Mouse (Mus musculus) stomach, embryonic 14.5 days (tissue): ENCODE measurements at regions not wholly inside any gene's neighbourhood (a gene's known extent, or its start where the extent isn't known, plus 50 kb on each side); places are given as distances from the start of the nearest gene placed in this dataset.

Source experiments
- ATAC-seq: fragments of 200-750 bp; cut with Nextera tagmentation; 2 replicates; pipeline ENCODE4 v1.8.0; 2017; ENCODE audit warnings: low read depth, moderate TSS enrichment; ENCODE audit not compliant: insufficient number of reproducible peaks, insufficient read depth, low FRiP score
- H3K27ac ChIP-seq: fragments of 300-500 bp; sonication (generic); 2 replicates; pipeline ENCODE4 v1.5.1; 2014; ENCODE audit warnings: mild to moderate bottlenecking, low read length, moderate library complexity, mixed read lengths
- H3K27me3 ChIP-seq: fragments of 300-500 bp; sonication (generic); 2 replicates; pipeline ENCODE4 v1.6.1; 2014; ENCODE audit warnings: low read length, control low read depth, mixed read lengths; ENCODE audit not compliant: control insufficient read depth, insufficient read depth
- H3K36me3 ChIP-seq: fragments of 300-500 bp; sonication (generic); 2 replicates; pipeline ENCODE4 v1.6.1; 2014; ENCODE audit warnings: mild to moderate bottlenecking, control low read depth, low read length, moderate library complexity, mixed read lengths; ENCODE audit not compliant: control insufficient read depth, insufficient read depth
- H3K4me1 ChIP-seq: fragments of 300-500 bp; sonication (generic); 2 replicates; pipeline ENCODE4 v1.6.1; 2014; ENCODE audit warnings: low read length, control low read depth, mixed read lengths; ENCODE audit not compliant: control insufficient read depth, insufficient read depth
- H3K4me2 ChIP-seq: fragments of 300-500 bp; sonication (generic); replicated peaks from 2 replicates; pipeline ENCODE4 v1.6.1; 2014; ENCODE audit warnings: low read depth, low read length, control low read depth
- H3K4me3 ChIP-seq: fragments of 300-500 bp; sonication (generic); 2 replicates; pipeline ENCODE4 v1.5.1; 2014; ENCODE audit warnings: low read depth, low read length, control low read depth
- H3K9ac ChIP-seq: fragments of 300-500 bp; sonication (generic); replicated peaks from 2 replicates; pipeline ENCODE4 v1.6.1; 2014; ENCODE audit warnings: low read depth, mild to moderate bottlenecking, control low read depth, low read length, moderate library complexity, mixed read lengths
- H3K9me3 ChIP-seq: fragments of 300-500 bp; sonication (generic); 2 replicates; pipeline ENCODE4 v1.6.1; 2016; ENCODE audit warnings: low read depth, low read length, control low read depth; ENCODE audit not compliant: control insufficient read depth
- WGBS: fragments of 180-500 bp; shearing (Covaris S2); extraction: QIAGEN DNeasy Blood & Tissue Kit; methylation state at CpG from one replicate; pipeline ENCODE4 v1.1.7; 2014; 5-methylcytosine and 5-hydroxymethylcytosine counted together

DNA sequence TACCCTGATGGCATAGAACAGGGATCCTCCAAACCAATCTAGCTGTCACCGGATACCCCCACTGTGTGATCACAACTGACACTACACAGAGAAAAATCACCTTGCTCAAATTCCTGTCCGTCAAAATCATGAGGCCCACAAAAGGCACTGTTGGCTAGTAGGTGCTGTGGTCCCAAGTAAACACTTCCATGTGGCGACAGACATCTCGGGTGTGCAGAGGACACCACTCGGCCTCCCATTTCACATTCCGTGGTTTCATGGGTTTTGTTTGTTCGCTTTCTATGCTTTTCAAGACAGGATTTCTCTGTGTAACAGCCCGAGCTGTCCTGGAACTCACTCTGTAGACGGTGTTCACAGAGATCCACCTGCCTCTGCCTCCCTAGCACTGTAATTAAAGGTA is 162.2 kb downstream of the Tmx1 start:
- WGBS = 90% methylated on average over 9 of the region's 9 CpGs

DNA sequence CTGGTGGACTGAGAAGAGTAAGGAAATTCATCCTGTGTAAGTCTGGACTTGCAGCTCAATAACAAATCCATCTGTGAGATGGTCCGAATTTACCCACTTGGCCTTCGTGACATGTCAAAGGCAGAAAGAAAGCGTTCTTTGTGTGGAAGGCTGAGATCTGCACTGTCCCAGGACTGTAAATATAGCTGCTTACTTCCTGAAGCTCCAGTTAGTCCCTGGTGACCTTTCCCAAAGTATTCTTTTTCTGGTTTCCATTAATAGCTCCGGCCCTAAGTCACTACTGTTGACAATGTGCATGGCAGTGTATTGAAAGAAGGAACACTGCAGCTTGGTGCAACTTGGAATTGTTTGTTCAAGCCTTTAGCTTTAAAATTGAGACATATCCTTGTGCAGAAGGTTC is 163.2 kb downstream of the Tmx1 start:
- H3K27ac ChIP-seq = no peak overlapping the region

More for the DNA sequence above, 162.2 kb downstream of the Tmx1 start:
- Histone ChIP-seq H3K4me3 (no peak overlapping the region), H3K27ac (no peak overlapping the region), H3K9me3 (no peaks in the 10 kb centered on the region), H3K4me1 (no peaks in the 10 kb centered on the region), H3K9ac (no peak overlapping the region), H3K27me3 (no peaks in the 10 kb centered on the region), H3K4me2 (no peak overlapping the region), H3K36me3 (no peaks in the 10 kb centered on the region)
- no peak for ATAC-seq

GRCm38 (mm10) chr12:70616487-70616886 is 163.6 kb downstream of the Tmx1 start:
- Histone ChIP-seq H3K9me3 (no peaks in the 10 kb centered on the region), H3K36me3 (no peaks in the 10 kb centered on the region), H3K27me3 (no peaks in the 10 kb centered on the region), H3K9ac (no peak overlapping the region), H3K4me1 (no peaks in the 10 kb centered on the region), H3K4me2 (no peak overlapping the region), H3K4me3 (no peak overlapping the region), H3K27ac (no peak overlapping the region)
- 35% methylated on average over 4 of the region's 4 CpGs for WGBS
- ATAC-seq = no peak

More for the DNA sequence above, 163.2 kb downstream of the Tmx1 start:
- 64% methylated on average over 4 of the region's 4 CpGs for WGBS
- H3K27me3 ChIP-seq = no peaks in the 10 kb centered on the region
- H3K4me3 ChIP-seq = no peak overlapping the region
- no peaks in the 10 kb centered on the region for H3K36me3 ChIP-seq
- H3K4me1 ChIP-seq = no peaks in the 10 kb centered on the region
- no peaks in the 10 kb centered on the region for H3K9me3 ChIP-seq
- H3K4me2 ChIP-seq = no peak overlapping the region
- no peak for ATAC-seq
- no peak overlapping the region for H3K9ac ChIP-seq

DNA sequence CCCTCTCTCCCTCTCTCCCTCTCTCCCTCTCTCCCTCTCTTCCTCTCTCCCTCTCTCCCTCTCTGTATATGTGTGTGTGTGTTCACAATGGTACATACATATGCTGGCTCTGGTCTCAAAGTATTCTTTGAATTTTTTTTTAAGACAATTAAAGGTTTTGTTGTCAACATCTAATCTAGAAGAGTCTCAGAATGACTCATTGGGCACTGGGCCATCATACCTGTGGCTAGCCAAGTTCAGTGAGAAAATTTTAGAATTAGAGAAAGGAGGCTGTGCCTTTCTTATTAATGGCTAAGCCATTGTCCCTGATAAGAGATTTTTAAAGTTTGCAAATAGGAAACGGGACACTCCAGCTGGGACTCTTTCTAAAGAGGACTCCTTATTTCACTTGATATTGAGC is 164.1 kb downstream of the Tmx1 start:
- H3K4me3 ChIP-seq = no peak overlapping the region
- H3K9me3 ChIP-seq = no peaks in the 10 kb centered on the region
- no peak for ATAC-seq
- H3K27ac ChIP-seq = no peak overlapping the region
- no peaks in the 10 kb centered on the region for H3K36me3 ChIP-seq
- WGBS = 67% methylated on average over 1 of the region's 1 CpGs
- no peak overlapping the region for H3K4me2 ChIP-seq
- no peak overlapping the region for H3K9ac ChIP-seq
- no peaks in the 10 kb centered on the region for H3K27me3 ChIP-seq
- no peaks in the 10 kb centered on the region for H3K4me1 ChIP-seq

GRCm38 (mm10) chr12:70617979-70618378 is 165.1 kb downstream of the Tmx1 start:
- Histone ChIP-seq H3K4me1 (no peaks in the 10 kb centered on the region), H3K27ac (no peak overlapping the region), H3K36me3 (no peaks in the 10 kb centered on the region), H3K4me2 (no peak overlapping the region), H3K27me3 (no peaks in the 10 kb centered on the region), H3K9me3 (no peaks in the 10 kb centered on the region), H3K9ac (no peak overlapping the region), H3K4me3 (no peak overlapping the region)
- WGBS = 74% methylated on average over 3 of the region's 3 CpGs
- ATAC-seq = no peak

DNA sequence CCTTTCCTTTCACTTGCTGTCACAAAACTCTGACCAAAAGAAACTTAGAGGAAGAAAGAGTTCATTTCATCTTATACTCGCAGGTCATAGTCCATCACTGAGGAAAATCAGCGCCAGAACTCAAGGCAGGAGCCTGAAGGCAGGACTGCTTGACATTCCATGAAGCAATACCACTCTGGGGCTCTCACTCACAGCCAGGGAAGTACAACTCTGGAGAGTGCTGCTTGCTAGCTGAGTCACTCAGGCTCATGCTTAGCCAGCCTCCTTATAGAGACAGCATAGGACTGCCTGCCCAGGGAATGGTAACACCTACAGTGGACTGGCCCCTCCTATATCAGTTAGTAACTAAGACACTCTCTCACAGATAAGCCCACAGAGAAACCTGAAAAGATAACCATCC is 166.5 kb downstream of the Tmx1 start:
- H3K4me2 ChIP-seq = no peak overlapping the region
- H3K4me1 ChIP-seq = peaks cover 4% of the 10 kb centered on the region; the same call in 1 of the 2 replicates
- H3K9me3 ChIP-seq = no peaks in the 10 kb centered on the region
- H3K4me3 ChIP-seq = no peak overlapping the region
- ATAC-seq = no peak
- no peak overlapping the region for H3K9ac ChIP-seq
- 89% methylated on average over 2 of the region's 2 CpGs for WGBS
- H3K36me3 ChIP-seq = no peaks in the 10 kb centered on the region
- H3K27me3 ChIP-seq = no peaks in the 10 kb centered on the region
- no peak overlapping the region for H3K27ac ChIP-seq

- ATAC-seq = no peak
Measured at GRCm38 (mm10) chr12:70622019-70622418, 169.1 kb downstream of the Tmx1 start.

DNA sequence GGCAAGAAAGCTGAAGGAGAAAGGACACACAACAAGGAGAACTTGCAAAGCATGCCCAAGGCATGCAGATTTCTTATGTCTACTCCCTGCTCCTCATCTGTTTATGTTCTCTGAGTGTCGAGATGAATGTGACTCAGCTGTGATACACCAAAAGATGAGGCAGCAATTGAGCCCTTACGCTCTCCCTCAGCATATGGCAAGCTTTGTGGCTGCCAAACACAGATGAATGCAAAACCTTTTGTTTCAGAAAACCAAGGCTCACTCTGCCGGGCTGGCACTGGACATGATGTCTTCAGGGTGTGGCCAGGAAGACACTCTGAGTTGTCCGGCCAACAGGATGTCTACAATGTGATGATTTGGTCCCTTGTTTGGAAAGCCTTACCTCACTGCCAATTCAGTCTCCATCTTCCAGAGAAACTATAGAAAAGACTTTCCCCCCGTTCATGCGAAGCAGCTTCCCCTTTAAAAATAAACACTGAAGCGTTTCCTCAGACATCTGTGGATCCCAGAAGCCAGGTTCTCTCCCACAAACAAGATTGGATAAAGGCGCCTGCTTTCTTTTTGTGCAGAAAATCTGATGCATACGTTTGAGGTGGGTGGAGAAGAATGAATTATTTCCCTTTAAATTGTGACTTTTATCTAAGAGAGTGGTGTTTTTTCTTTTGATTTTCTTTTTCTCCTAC is 171.5 kb downstream of the Tmx1 start:
- H3K36me3 ChIP-seq = no peaks in the 10 kb centered on the region
- H3K27ac ChIP-seq = no peak overlapping the region
- no peaks in the 10 kb centered on the region for H3K9me3 ChIP-seq
- ATAC-seq = no peak
- H3K4me3 ChIP-seq = no peak overlapping the region
- H3K4me2 ChIP-seq = no peak overlapping the region
- H3K27me3 ChIP-seq = no peaks in the 10 kb centered on the region
- no peak overlapping the region for H3K9ac ChIP-seq
- peaks cover 4% of the 10 kb centered on the region; the same call in 1 of the 2 replicates for H3K4me1 ChIP-seq
- WGBS = 41% methylated on average over 9 of the region's 9 CpGs

More at GRCm38 (mm10) chr12:70622019-70622418, 169.1 kb downstream of the Tmx1 start:
- Histone ChIP-seq H3K9me3 (no peaks in the 10 kb centered on the region), H3K27ac (no peak overlapping the region), H3K4me1 (peaks cover 4% of the 10 kb centered on the region; the same call in 1 of the 2 replicates), H3K27me3 (no peaks in the 10 kb centered on the region), H3K9ac (no peak overlapping the region), H3K36me3 (no peaks in the 10 kb centered on the region), H3K4me2 (no peak overlapping the region), H3K4me3 (no peak overlapping the region)
- WGBS = 47% methylated on average over 4 of the region's 4 CpGs

GRCm38 (mm10) chr12:70627638-70628037 is 174.7 kb downstream of the Tmx1 start:
- peaks cover 4% of the 10 kb centered on the region; the same call in 1 of the 2 replicates for H3K4me1 ChIP-seq
- no peaks in the 10 kb centered on the region for H3K27me3 ChIP-seq
- H3K4me3 ChIP-seq = no peak overlapping the region
- H3K4me2 ChIP-seq = no peak overlapping the region
- no peak overlapping the region for H3K9ac ChIP-seq
- no peaks in the 10 kb centered on the region for H3K9me3 ChIP-seq
- ATAC-seq = no peak
- 74% methylated on average over 7 of the region's 7 CpGs for WGBS
- H3K27ac ChIP-seq = no peak overlapping the region
- H3K36me3 ChIP-seq = no peaks in the 10 kb centered on the region
